Mouse (Mus musculus) midbrain, embryonic 14.5 days (tissue): Measurements from ENCODE around the gene Snx30. TPM values are rescaled to one million over a fixed set of nuclear protein-coding genes. Genes with fewer than 3 reads are reported as not detected.

Experiments used
- ATAC-seq: fragments of 200-750 bp; cut with Nextera tagmentation; 2 replicates; pipeline ENCODE4 v1.8.0; 2017; ENCODE audit warnings: moderate number of reproducible peaks, moderate library complexity; ENCODE audit not compliant: low FRiP score, low TSS enrichment
- DNase-seq: peaks from one replicate; pipeline ENCODE4 v3.0.0-alpha.2; 2015
- H3K27ac ChIP-seq: fragments of 300-500 bp; sonication (generic); replicated peaks from 2 replicates; pipeline ENCODE4 v1.5.1; 2014; ENCODE audit warnings: mild to moderate bottlenecking, low read depth, low read length, moderate library complexity
- H3K27me3 ChIP-seq: fragments of 300-500 bp; sonication (generic); 2 replicates; pipeline ENCODE4 v1.6.1; 2014; ENCODE audit warnings: low read length, control low read depth, mixed read lengths; ENCODE audit not compliant: control insufficient read depth, insufficient read depth
- H3K36me3 ChIP-seq: fragments of 300-500 bp; sonication (generic); 2 replicates; pipeline ENCODE4 v1.6.1; 2014; ENCODE audit warnings: low read length, control low read depth; ENCODE audit not compliant: control insufficient read depth, insufficient read depth
- H3K4me1 ChIP-seq: fragments of 300-500 bp; sonication (generic); 2 replicates; pipeline ENCODE4 v1.6.1; 2014; ENCODE audit warnings: mild to moderate bottlenecking, antibody characterized with exemption, low read length, control low read depth; ENCODE audit not compliant: control insufficient read depth, insufficient read depth
- H3K4me2 ChIP-seq: fragments of 300-500 bp; sonication (generic); 2 replicates; pipeline ENCODE4 v1.6.1; 2014; ENCODE audit warnings: mild to moderate bottlenecking, low read length, moderate library complexity
- H3K4me3 ChIP-seq: fragments of 300-500 bp; sonication (generic); replicated peaks from 2 replicates; pipeline ENCODE4 v1.5.1; 2014; ENCODE audit warnings: low read depth, low read length
- H3K9ac ChIP-seq: fragments of 300-500 bp; sonication (generic); replicated peaks from 2 replicates; pipeline ENCODE4 v1.6.1; 2014; ENCODE audit warnings: mild to moderate bottlenecking, low read length, moderate library complexity
- H3K9me3 ChIP-seq: fragments of 300-500 bp; sonication (generic); 2 replicates; pipeline ENCODE4 v1.6.1; 2016; ENCODE audit warnings: low read length, control low read depth, mixed read lengths; ENCODE audit not compliant: control insufficient read depth
- WGBS: fragments of 180-500 bp; shearing (Covaris S2); extraction: QIAGEN DNeasy Blood & Tissue Kit; methylation state at CpG from one replicate; pipeline ENCODE4 v1.1.7; 2014; 5-methylcytosine and 5-hydroxymethylcytosine counted together
- polyA plus RNA-seq: library from polyadenylated mRNA; unstranded; fragments of >200 nt; fragmentation: Nextera tagmentation; extraction: Ambion mirVana; gene quantifications from 2 replicates; pipeline ENCODE4 v1.2.1, GENCODE M21; 2014

The Snx30 gene
- polyA plus RNA-seq, 1 experiment from 2014 or later: 22.7 TPM

DNA sequence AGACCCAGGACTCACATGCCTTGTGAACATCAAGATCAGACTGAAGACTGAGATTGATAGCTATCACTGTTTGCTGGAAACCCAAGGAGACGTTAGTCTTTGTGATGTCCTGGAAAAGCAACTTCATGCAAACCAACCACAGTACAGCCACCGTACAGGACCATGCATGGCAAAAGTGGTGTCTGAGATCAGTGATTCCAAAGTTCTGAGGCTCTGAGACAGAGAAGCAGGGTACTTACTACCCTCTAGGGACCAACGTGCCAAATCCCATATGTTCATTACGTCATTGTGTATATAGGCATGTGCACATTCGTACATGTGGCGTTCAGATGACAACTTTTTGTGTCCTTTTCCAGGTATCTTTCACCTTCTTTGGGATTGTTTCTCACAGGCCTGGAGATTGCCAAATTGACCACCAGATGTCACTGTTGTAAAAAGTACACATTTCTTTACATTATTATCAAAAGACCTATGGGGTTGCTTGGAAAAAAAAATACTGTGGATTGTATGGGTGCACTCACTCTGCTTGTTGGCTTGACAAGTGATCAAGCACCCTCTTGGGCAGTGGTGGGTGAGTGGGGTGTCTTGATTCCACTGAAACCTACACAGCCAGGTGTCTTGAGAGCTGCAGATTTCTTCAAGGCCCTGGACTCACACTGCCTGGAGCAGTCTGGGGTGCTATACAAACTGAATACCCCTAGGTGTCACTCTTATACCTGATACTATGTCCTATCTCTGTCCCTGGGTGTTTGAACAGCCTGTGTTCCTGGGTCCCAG is 127.1 kb downstream of the Snx30 start:
- Histone ChIP-seq H3K9me3 (no peaks in the 10 kb centered on the region), H3K4me1 (no peaks in the 10 kb centered on the region), H3K4me2 (no peak overlapping the region), H3K9ac (no peak overlapping the region), H3K27ac (no peak overlapping the region), H3K36me3 (no peaks in the 10 kb centered on the region), H3K4me3 (no peak overlapping the region), H3K27me3 (no peaks in the 10 kb centered on the region)
- DNase-seq (peak; percentile 70), ATAC-seq (peak; percentile 62)
- 57% methylated on average over 6 of the region's 6 CpGs for WGBS

DNA sequence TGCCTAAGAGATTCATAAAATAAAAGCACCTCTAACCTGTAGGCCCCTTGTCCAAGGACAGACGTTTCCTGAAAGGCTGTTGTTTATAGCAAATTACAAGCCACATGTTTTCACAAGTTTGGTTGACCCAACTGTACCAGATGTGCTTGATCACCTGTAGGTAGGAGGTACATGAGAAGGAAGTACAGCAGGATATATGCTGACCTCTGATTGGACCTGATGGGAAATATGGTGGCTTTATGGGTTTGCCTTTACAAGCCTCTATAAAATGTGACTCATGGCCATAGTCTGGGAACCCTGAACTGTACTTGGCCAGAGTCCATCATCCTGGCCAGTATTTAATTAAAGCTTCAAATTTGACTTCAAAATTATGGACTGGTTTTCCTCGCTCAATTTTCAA is 131.9 kb downstream of the Snx30 start:
- no peak for DNase-seq
- Histone ChIP-seq H3K4me3 (no peak overlapping the region), H3K27ac (no peak overlapping the region), H3K36me3 (no peaks in the 10 kb centered on the region), H3K4me2 (no peak overlapping the region), H3K9ac (no peak overlapping the region), H3K4me1 (no peaks in the 10 kb centered on the region), H3K9me3 (no peaks in the 10 kb centered on the region), H3K27me3 (no peaks in the 10 kb centered on the region)
- 81% methylated on average over 2 of the region's 2 CpGs for WGBS
- ATAC-seq: no peak

Other genes starting within 250 kb of the Snx30 start
- gene Hsdl2, start 224.3 kb upstream of the Snx30 start, polyA plus RNA-seq: 30.5 and 31.7 TPM in 2 replicates
- 50.9 and 62.2 TPM in 2 replicates for gene E130308A19Rik, start 179.6 kb upstream of the Snx30 start, polyA plus RNA-seq
- 55.7 and 64.6 TPM in 2 replicates for gene Inip, start 4.3 kb upstream of the Snx30 start, polyA plus RNA-seq
- gene Slc46a2, start 109.2 kb downstream of the Snx30 start, polyA plus RNA-seq: not detected in 2 replicates
- gene Mup4, start 154.9 kb downstream of the Snx30 start, polyA plus RNA-seq: not detected in 2 replicates
- gene Mup6, start 158.5 kb downstream of the Snx30 start, polyA plus RNA-seq: not detected in 2 replicates